Comparison of ENCODE assay signal across 24 mouse cellular contexts in the genomic region with DNA sequence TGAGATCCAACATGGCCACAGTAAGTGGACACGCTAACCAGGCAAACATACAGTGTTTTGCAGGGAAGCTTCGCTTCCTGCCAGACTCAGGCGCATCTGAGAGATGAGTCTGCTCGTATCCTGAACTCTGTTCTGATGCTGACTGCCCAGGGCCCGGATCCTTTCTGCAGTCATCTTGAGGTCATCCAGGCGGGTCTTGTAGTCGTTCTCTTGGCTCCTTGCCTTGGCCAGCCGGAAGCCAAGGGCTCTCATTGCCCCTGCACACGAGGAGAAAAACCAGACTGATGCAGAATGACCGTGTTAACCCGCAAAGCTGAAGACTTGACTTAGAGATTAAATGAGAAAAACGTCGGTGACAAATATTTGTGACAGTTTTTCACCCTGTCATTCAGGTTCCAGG. TPM values are rescaled to one million over a fixed set of nuclear protein-coding genes. Genes with fewer than 3 reads are reported as not detected.
DNase-seq lines count a peak whose midpoint lies in the region; ATAC-seq and TF ChIP-seq lines count a peak whose summit lies in the region.
"Had no signal": no experiment of that assay in that cellular context is flagged by ENCODE, and none has a peak within 500 bp of the region (broad histone marks: within the 10 kb centered on the region; RNA-seq: fewer than 3 reads in every experiment).

No protein-coding gene starts in this region.

- H3K4me1 ChIP-seq in kidney, embryonic 16.5 days (ENCODE audit: insufficient read depth, low read length): peaks cover 44% of the 10 kb centered on the region
- peaks cover 6% of the 10 kb centered on the region; the same call in 1 of the 2 replicates for H3K4me1 ChIP-seq in lung, postnatal 0 days (ENCODE audit: insufficient read depth, low read depth, low read length)
- 0 out of 2 replicates have a peak, but pooled peaks cover 9% of the 10 kb centered on the region for H3K4me1 ChIP-seq in forebrain, embryonic 16.5 days (replicated peaks; ENCODE audit: control insufficient read depth, insufficient read depth, low read length)

- no peak overlapping the region for H3K4me3 ChIP-seq in kidney, embryonic 16.5 days (ENCODE audit: low read length)
- no peak overlapping the region for H3K4me3 ChIP-seq in lung, postnatal 0 days (ENCODE audit: low read depth, low read length)
- no peak overlapping the region for H3K4me3 ChIP-seq in forebrain, embryonic 16.5 days (replicated peaks; ENCODE audit: low read length)
- H3K4me3 ChIP-seq: embryonic facial prominence, embryonic 10.5 days; hindbrain, embryonic 15.5 days; layer of hippocampus, adult 2 months; limb, embryonic 10.5 days; liver, embryonic 12.5 days; midbrain, embryonic 12.5 days; myocyte; neural tube, embryonic 15.5 days had no signal

- no peak for ATAC-seq in kidney, embryonic 16.5 days (ENCODE audit: low FRiP score, low TSS enrichment)
- no peak for ATAC-seq in lung, postnatal 0 days
- no peak for ATAC-seq in forebrain, embryonic 16.5 days
- ATAC-seq: CD4-positive, CD25-positive, alpha-beta regulatory T cell, adult 4 months; forebrain, embryonic 14.5 days; intestine, postnatal 0 days; liver, embryonic 12.5 days had no signal

- H3K9me3 ChIP-seq in kidney, embryonic 16.5 days (ENCODE audit: low read length): no peaks in the 10 kb centered on the region
- no peaks in the 10 kb centered on the region for H3K9me3 ChIP-seq in lung, postnatal 0 days (ENCODE audit: low read length)
- H3K9me3 ChIP-seq in forebrain, embryonic 16.5 days (ENCODE audit: control insufficient read depth, low read length): no peaks in the 10 kb centered on the region
- H3K9me3 ChIP-seq: embryonic facial prominence, embryonic 10.5 days; G1E; hindbrain, embryonic 15.5 days; limb, embryonic 10.5 days; liver, embryonic 12.5 days; midbrain, embryonic 12.5 days; neural tube, embryonic 15.5 days had no signal

- H3K4me2 ChIP-seq in kidney, embryonic 16.5 days (replicated peaks; ENCODE audit: low read depth, low read length): no peak overlapping the region
- no peak overlapping the region for H3K4me2 ChIP-seq in lung, postnatal 0 days (replicated peaks; ENCODE audit: low read depth, low read length)
- no peak overlapping the region for H3K4me2 ChIP-seq in forebrain, embryonic 16.5 days (ENCODE audit: low read length)
- H3K4me2 ChIP-seq: hindbrain, embryonic 15.5 days; liver, embryonic 12.5 days; midbrain, embryonic 12.5 days; neural tube, embryonic 15.5 days had no signal

- H3K9ac ChIP-seq in kidney, embryonic 16.5 days (replicated peaks; ENCODE audit: low read length): no peak overlapping the region
- no peak overlapping the region for H3K9ac ChIP-seq in lung, postnatal 0 days (replicated peaks; ENCODE audit: low read depth)
- no peak overlapping the region for H3K9ac ChIP-seq in forebrain, embryonic 16.5 days (replicated peaks; ENCODE audit: low read depth, low read length)
- H3K9ac ChIP-seq: hindbrain, embryonic 15.5 days; liver, embryonic 12.5 days; midbrain, embryonic 12.5 days; neural tube, embryonic 15.5 days had no signal

- H3K27me3 ChIP-seq in kidney, embryonic 16.5 days (ENCODE audit: insufficient read depth, low read length): no peaks in the 10 kb centered on the region
- H3K27me3 ChIP-seq in lung, postnatal 0 days (replicated peaks; ENCODE audit: insufficient read depth, low read length): no peaks in the 10 kb centered on the region
- no peaks in the 10 kb centered on the region for H3K27me3 ChIP-seq in forebrain, embryonic 16.5 days (replicated peaks; ENCODE audit: control insufficient read depth, insufficient read depth, low read length)
- H3K27me3 ChIP-seq: hindbrain, embryonic 15.5 days; neural tube, embryonic 15.5 days had no signal

- TF ChIP-seq CTCF in lung, postnatal 0 days (IDR thresholded peaks at IDR 0.05): no peak

- WGBS in kidney, embryonic 16.5 days: 59% methylated on average over 13 of the region's 13 CpGs
- 37% methylated on average over 13 of the region's 13 CpGs for WGBS in lung, postnatal 0 days
- 87% methylated on average over 13 of the region's 13 CpGs for WGBS in forebrain, embryonic 16.5 days

- no peak for TF ChIP-seq EP300 in lung, postnatal 0 days (IDR thresholded peaks at IDR 0.05)

- no peak overlapping the region for H3K27ac ChIP-seq in kidney, embryonic 16.5 days (ENCODE audit: low read length)
- H3K27ac ChIP-seq in lung, postnatal 0 days (ENCODE audit: low read length): no peak overlapping the region
- no peak overlapping the region for H3K27ac ChIP-seq in forebrain, embryonic 16.5 days (ENCODE audit: low read length)
- H3K27ac ChIP-seq: hindbrain, embryonic 15.5 days; layer of hippocampus, adult 2 months; limb, embryonic 10.5 days; liver, embryonic 12.5 days; macrophage; midbrain, embryonic 12.5 days; neural tube, embryonic 15.5 days had no signal

- H3K36me3 ChIP-seq in kidney, embryonic 16.5 days (ENCODE audit: insufficient read depth, low read length): no peaks in the 10 kb centered on the region
- no peaks in the 10 kb centered on the region for H3K36me3 ChIP-seq in lung, postnatal 0 days (ENCODE audit: insufficient read depth, low read length)
- no peaks in the 10 kb centered on the region for H3K36me3 ChIP-seq in forebrain, embryonic 16.5 days (ENCODE audit: control insufficient read depth, insufficient read depth)
- H3K36me3 ChIP-seq: embryonic facial prominence, embryonic 10.5 days; G1E; hindbrain, embryonic 15.5 days; limb, embryonic 10.5 days; liver, embryonic 12.5 days; midbrain, embryonic 12.5 days; neural tube, embryonic 15.5 days had no signal

- peak; percentile 37 for DNase-seq in adrenal gland, postnatal 14 days
- DNase-seq in adrenal gland, postnatal 4 days (ENCODE audit: low spot score in 2 of 2): no peak
- peak; percentile 56 for DNase-seq in kidney, postnatal 10 days
- peak; percentile 44 for DNase-seq in lung, postnatal 36 days
- no peak for DNase-seq in lung, postnatal 0 days (ENCODE audit: low spot score)
- peak; percentile 22 for DNase-seq in yolk sac, embryonic 10.5 days (ENCODE audit: low spot score)
- DNase-seq: cerebellum, adult 18-20 months; right cerebral cortex, postnatal 25 days; thymus, postnatal 25 days had no signal

RNA-seq across cellular contexts. Expression of a gene that starts 49.6 kb away (rescaled TPM):
- 0.70 and 2.1 TPM in 2 replicates for total RNA-seq in adrenal gland, postnatal 14 days (2021)
- total RNA-seq in adrenal gland, postnatal 4 days (2021): 10 to 100 TPM in 1 of 2 experiments, 1 to 10 TPM in 1; 2.5 to 12.3 TPM
- 55.5 and 57.4 TPM in 2 replicates for polyA plus RNA-seq in kidney, embryonic 16.5 days (2015; fragmentation: Nextera tagmentation; extraction: Ambion mirVana)
- polyA plus RNA-seq in lung, postnatal 0 days (2015; fragmentation: Nextera tagmentation; extraction: Ambion mirVana): 62.9 and 69.0 TPM in 2 replicates
- polyA plus RNA-seq in forebrain, embryonic 16.5 days (2015; fragmentation: Nextera tagmentation; extraction: Ambion mirVana): 1.6 and 2.0 TPM in 2 replicates
- polyA plus RNA-seq: G1E, macrophage had no signal

Comparison
In these comparisons a context has a peak if more than half of its experiments do, and no peak if none do; other contexts are left out.
1. DNase-seq: peak in adrenal gland, postnatal 14 days (single experiment), kidney, postnatal 10 days (single experiment), lung, postnatal 36 days (single experiment) and yolk sac, embryonic 10.5 days (single experiment); none in adrenal gland, postnatal 4 days (0 of 2) and lung, postnatal 0 days (single experiment).
2. RNA of a gene that starts 49.6 kb away (polyA plus RNA-seq): 62.9 to 69.0 TPM in lung, postnatal 0 days and 55.5 to 57.4 TPM in kidney, embryonic 16.5 days; 1.6 to 2.0 TPM in forebrain, embryonic 16.5 days; every median in the first group is over 10 times any median in the second.